Mouse (Mus musculus): ENCODE measurements around the gene Cntn4.

- TF ChIP-seq CTCF (IDR thresholded peaks at IDR 0.05; ENCODE audit: low read depth) (no peak), EP300 (optimal IDR thresholded peaks at IDR 0.05) (no peak)
Observed at GRCm38 (mm10) chr6:106408634-106409033, 731.2 kb downstream of the Cntn4 start.
